Mouse (Mus musculus) liver, adult 2 months (tissue): ENCODE results near the gene Chrnb4.

Source experiments
- CTCF ChIP-seq: fragments of 200-500 bp; IDR thresholded peaks from 2 replicates; pipeline ENCODE4 v1.5.1; 2011; ENCODE audit warnings: low read depth, low read length, control low read depth
- POLR2A ChIP-seq: fragments of 200-500 bp; IDR thresholded peaks from 2 replicates; pipeline ENCODE4 v1.6.1; 2011; ENCODE audit warnings: low read length, control low read depth; ENCODE audit not compliant: insufficient read depth; ENCODE audit errors: extremely low read depth

GRCm38 (mm10) chr9:55055386-55055930 lies 6.9 kb upstream of the Chrnb4 start:
- no peak for TF ChIP-seq CTCF
- TF ChIP-seq POLR2A, result no peak
